Comparison of ENCODE assay signal across 7 mouse cellular contexts in the genomic region with DNA sequence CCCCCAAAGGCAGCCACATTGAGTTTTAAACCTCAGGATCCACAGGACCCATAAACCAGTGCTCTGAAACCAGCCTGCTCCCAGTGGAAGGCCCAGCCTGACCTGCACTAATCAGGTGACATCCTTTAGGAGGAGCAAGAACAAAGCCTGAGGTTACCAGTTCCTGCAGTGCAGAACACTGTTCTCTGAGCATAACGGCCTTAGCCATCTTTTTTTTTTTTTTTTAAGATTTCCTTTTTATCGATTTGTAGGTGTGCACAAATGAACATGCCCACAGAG. TPM values are rescaled to one million over a fixed set of nuclear protein-coding genes. Genes with fewer than 3 reads are reported as not detected.
DNase-seq lines count a peak whose midpoint lies in the region; ATAC-seq and TF ChIP-seq lines count a peak whose summit lies in the region.

No protein-coding gene starts in this region.

- DNase-seq in forebrain, embryonic 11.5 days (ENCODE audit: low spot score): no peak
- no peak for DNase-seq in limb, embryonic 14.5 days (ENCODE audit: low spot score)
- no peak for DNase-seq in stomach, postnatal 0 days (ENCODE audit: low spot score)
- no peak for DNase-seq in urinary bladder, adult 18-20 months (ENCODE audit: low spot score in 2 of 2)
- DNase-seq in adrenal gland, adult (ENCODE audit: inconsistent age in 2 of 2, low spot score in 1 of 2): no peak

- no peaks in the 10 kb centered on the region for H3K9me3 ChIP-seq in megakaryocyte, embryonic 14.5 days
- H3K9me3 ChIP-seq in forebrain, embryonic 11.5 days (ENCODE audit: control insufficient read depth, low read length): no peaks in the 10 kb centered on the region
- H3K9me3 ChIP-seq in limb, embryonic 14.5 days (ENCODE audit: control insufficient read depth, low read length): no peaks in the 10 kb centered on the region
- H3K9me3 ChIP-seq in stomach, postnatal 0 days (ENCODE audit: control insufficient read depth, low read length): no peaks in the 10 kb centered on the region

- H3K4me1 ChIP-seq in megakaryocyte, embryonic 14.5 days: peaks cover 39% of the 10 kb centered on the region
- peaks cover 5% of the 10 kb centered on the region; the same call in 1 of the 2 replicates for H3K4me1 ChIP-seq in forebrain, embryonic 11.5 days (replicated peaks; ENCODE audit: control insufficient read depth, insufficient read depth, low read length)
- peaks cover 18% of the 10 kb centered on the region for H3K4me1 ChIP-seq in limb, embryonic 14.5 days (ENCODE audit: control insufficient read depth, insufficient read depth, low read length)
- H3K4me1 ChIP-seq in stomach, postnatal 0 days (replicated peaks; ENCODE audit: control insufficient read depth, insufficient read depth): peaks cover 2% of the 10 kb centered on the region; the same call in 1 of the 2 replicates

- no peaks in the 10 kb centered on the region for H3K36me3 ChIP-seq in megakaryocyte, embryonic 14.5 days (replicated peaks; ENCODE audit: low read length)
- no peaks in the 10 kb centered on the region for H3K36me3 ChIP-seq in forebrain, embryonic 11.5 days (ENCODE audit: control insufficient read depth, insufficient read depth, low read length)
- H3K36me3 ChIP-seq in limb, embryonic 14.5 days (ENCODE audit: control insufficient read depth, insufficient read depth, low read length): peaks cover 5% of the 10 kb centered on the region; the same call in 1 of the 2 replicates
- H3K36me3 ChIP-seq in stomach, postnatal 0 days (ENCODE audit: control insufficient read depth, insufficient read depth, low read length): no peaks in the 10 kb centered on the region

- peak overlapping the region; percentile 90 for H3K4me3 ChIP-seq in megakaryocyte, embryonic 14.5 days (replicated peaks)
- peak overlapping the region; percentile 25; the same call in 1 of the 2 replicates for H3K4me3 ChIP-seq in forebrain, embryonic 11.5 days (ENCODE audit: low read depth, low read length)
- H3K4me3 ChIP-seq in limb, embryonic 14.5 days (replicated peaks; ENCODE audit: low read length): peak overlapping the region; percentile 45
- no peak overlapping the region for H3K4me3 ChIP-seq in stomach, postnatal 0 days (ENCODE audit: low read depth, low read length)

- ATAC-seq in megakaryocyte, adult 5-6 weeks (ENCODE audit: poor library complexity, severe bottlenecking): no peak
- no peak for ATAC-seq in forebrain, embryonic 11.5 days (replicated peaks; ENCODE audit: low FRiP score)
- ATAC-seq in limb, embryonic 14.5 days (ENCODE audit: low FRiP score, low read depth): no peak
- no peak; the same call in 1 of the 2 replicates for ATAC-seq in stomach, postnatal 0 days (ENCODE audit: low FRiP score, low TSS enrichment)

- TF ChIP-seq CTCF in stomach, postnatal 0 days (IDR thresholded peaks at IDR 0.05; ENCODE audit: low read depth): no peak

- no peak for TF ChIP-seq POLR2A in limb, embryonic 14.5 days (IDR thresholded peaks at IDR 0.05; ENCODE audit: borderline replicate concordance, extremely low read depth, insufficient read depth, insufficient read length)

- peak overlapping the region; percentile 59 for H3K4me2 ChIP-seq in forebrain, embryonic 11.5 days (ENCODE audit: low read depth, low read length, severe bottlenecking)
- H3K4me2 ChIP-seq in limb, embryonic 14.5 days (replicated peaks; ENCODE audit: low read depth, low read length, severe bottlenecking): peak overlapping the region; percentile 70
- peak overlapping the region; percentile 78 for H3K4me2 ChIP-seq in stomach, postnatal 0 days (replicated peaks; ENCODE audit: low read depth)

- TF ChIP-seq EP300 in stomach, postnatal 0 days (optimal IDR thresholded peaks at IDR 0.05): no peak

- no peaks in the 10 kb centered on the region for H3K27me3 ChIP-seq in megakaryocyte, embryonic 14.5 days (replicated peaks)
- no peaks in the 10 kb centered on the region for H3K27me3 ChIP-seq in forebrain, embryonic 11.5 days (ENCODE audit: control insufficient read depth, insufficient read depth, low read length)
- no peaks in the 10 kb centered on the region for H3K27me3 ChIP-seq in limb, embryonic 14.5 days (ENCODE audit: control insufficient read depth, insufficient read depth, low read length)
- no peaks in the 10 kb centered on the region for H3K27me3 ChIP-seq in stomach, postnatal 0 days (ENCODE audit: control insufficient read depth, insufficient read depth, low read length)

- WGBS in forebrain, embryonic 11.5 days: 53% methylated on average over 2 of the region's 2 CpGs
- 48% methylated on average over 2 of the region's 2 CpGs for whole genome bisulfite sequencing in limb, embryonic 14.5 days
- 59% methylated on average over 2 of the region's 2 CpGs for WGBS in stomach, postnatal 0 days

- peak overlapping the region; percentile 68; the same call in 1 of the 2 replicates for H3K9ac ChIP-seq in forebrain, embryonic 11.5 days (ENCODE audit: low read length)
- H3K9ac ChIP-seq in limb, embryonic 14.5 days (ENCODE audit: low read depth, low read length, severe bottlenecking): peak overlapping the region; percentile 87
- H3K9ac ChIP-seq in stomach, postnatal 0 days (ENCODE audit: low read length): no peak overlapping the region; the same call in 1 of the 2 replicates

- no peak overlapping the region for H3K27ac ChIP-seq in forebrain, embryonic 11.5 days (ENCODE audit: low read depth, low read length)
- peak overlapping the region; percentile 89 for H3K27ac ChIP-seq in limb, embryonic 14.5 days (replicated peaks; ENCODE audit: low read depth, low read length)
- H3K27ac ChIP-seq in stomach, postnatal 0 days (replicated peaks): no peak overlapping the region; the same call in 1 of the 2 replicates

RNA-seq across cellular contexts. Expression of a gene that starts 0.7 kb away (rescaled TPM):
- polyA plus RNA-seq in megakaryocyte, embryonic 14.5 days (2012; ENCODE audit: insufficient read depth, low replicate concordance): 117 and 357 TPM in 2 replicates
- 210 and 224 TPM in 2 replicates for total RNA-seq in megakaryocyte, adult 5-6 weeks (2015)
- 81.2 and 117 TPM in 2 replicates for total RNA-seq in megakaryocyte, adult 5-6 weeks (2017)
- 541 and 559 TPM in 2 replicates for polyA plus RNA-seq in forebrain, embryonic 11.5 days (2014; fragmentation: Nextera tagmentation; extraction: Ambion mirVana)
- polyA plus RNA-seq in limb, embryonic 14.5 days (2012; rRNA removed): 654 and 850 TPM in 2 replicates
- 406 and 466 TPM in 2 replicates for polyA plus RNA-seq in limb, embryonic 14.5 days (2014; fragmentation: Nextera tagmentation; extraction: Ambion mirVana)
- polyA plus RNA-seq in stomach, postnatal 0 days (2015; fragmentation: Nextera tagmentation; extraction: Ambion mirVana): 211 and 215 TPM in 2 replicates

RNA-seq across cellular contexts. Expression of a gene that starts 5.1 kb away (rescaled TPM):
- 17.2 and 29.2 TPM in 2 replicates for polyA plus RNA-seq in megakaryocyte, embryonic 14.5 days (2012; ENCODE audit: insufficient read depth, low replicate concordance)
- total RNA-seq in megakaryocyte, adult 5-6 weeks (2015): 0.66 TPM in 1 of 2 replicates, not detected in the other
- 0.92 TPM in 1 of 2 replicates, not detected in the other for total RNA-seq in megakaryocyte, adult 5-6 weeks (2017)
- polyA plus RNA-seq in forebrain, embryonic 11.5 days (2014; fragmentation: Nextera tagmentation; extraction: Ambion mirVana): 22.0 and 28.7 TPM in 2 replicates
- polyA plus RNA-seq in limb, embryonic 14.5 days (2012; rRNA removed): 46.3 and 50.8 TPM in 2 replicates
- polyA plus RNA-seq in limb, embryonic 14.5 days (2014; fragmentation: Nextera tagmentation; extraction: Ambion mirVana): 41.2 and 47.5 TPM in 2 replicates
- polyA plus RNA-seq in stomach, postnatal 0 days (2015; fragmentation: Nextera tagmentation; extraction: Ambion mirVana): 15.9 and 16.4 TPM in 2 replicates

RNA-seq across cellular contexts. Expression of a gene that starts 19.6 kb away (rescaled TPM):
- 6.0 and 53.7 TPM in 2 replicates for polyA plus RNA-seq in megakaryocyte, embryonic 14.5 days (2012; ENCODE audit: insufficient read depth, low replicate concordance)
- total RNA-seq in megakaryocyte, adult 5-6 weeks (2015): 3.1 and 3.7 TPM in 2 replicates
- 7.7 and 12.0 TPM in 2 replicates for total RNA-seq in megakaryocyte, adult 5-6 weeks (2017)
- polyA plus RNA-seq in forebrain, embryonic 11.5 days (2014; fragmentation: Nextera tagmentation; extraction: Ambion mirVana): 167 and 174 TPM in 2 replicates
- 47.1 and 58.5 TPM in 2 replicates for polyA plus RNA-seq in limb, embryonic 14.5 days (2012; rRNA removed)
- polyA plus RNA-seq in limb, embryonic 14.5 days (2014; fragmentation: Nextera tagmentation; extraction: Ambion mirVana): 66.2 and 74.8 TPM in 2 replicates
- polyA plus RNA-seq in stomach, postnatal 0 days (2015; fragmentation: Nextera tagmentation; extraction: Ambion mirVana): 24.2 and 27.3 TPM in 2 replicates

RNA-seq across cellular contexts. Expression of a gene that starts 37.9 kb away (rescaled TPM):
- polyA plus RNA-seq in megakaryocyte, embryonic 14.5 days (2012; ENCODE audit: insufficient read depth, low replicate concordance): 484 and 719 TPM in 2 replicates
- total RNA-seq in megakaryocyte, adult 5-6 weeks (2015): 283 and 294 TPM in 2 replicates
- total RNA-seq in megakaryocyte, adult 5-6 weeks (2017): 113 and 140 TPM in 2 replicates
- polyA plus RNA-seq in forebrain, embryonic 11.5 days (2014; fragmentation: Nextera tagmentation; extraction: Ambion mirVana): 1,038 and 1,041 TPM in 2 replicates
- 739 and 935 TPM in 2 replicates for polyA plus RNA-seq in limb, embryonic 14.5 days (2012; rRNA removed)
- polyA plus RNA-seq in limb, embryonic 14.5 days (2014; fragmentation: Nextera tagmentation; extraction: Ambion mirVana): 1,204 and 1,221 TPM in 2 replicates
- 881 and 1,013 TPM in 2 replicates for polyA plus RNA-seq in stomach, postnatal 0 days (2015; fragmentation: Nextera tagmentation; extraction: Ambion mirVana)

RNA-seq across cellular contexts. Expression of a gene that starts 44.8 kb away (rescaled TPM):
- polyA plus RNA-seq in megakaryocyte, embryonic 14.5 days (2012; ENCODE audit: insufficient read depth, low replicate concordance): not detected in 2 replicates
- total RNA-seq in megakaryocyte, adult 5-6 weeks (2015): not detected in 2 replicates
- total RNA-seq in megakaryocyte, adult 5-6 weeks (2017): not detected in 2 replicates
- polyA plus RNA-seq in forebrain, embryonic 11.5 days (2014; fragmentation: Nextera tagmentation; extraction: Ambion mirVana): not detected in 2 replicates
- polyA plus RNA-seq in limb, embryonic 14.5 days (2012; rRNA removed): 0.12 and 0.14 TPM in 2 replicates
- not detected in 2 replicates for polyA plus RNA-seq in limb, embryonic 14.5 days (2014; fragmentation: Nextera tagmentation; extraction: Ambion mirVana)
- polyA plus RNA-seq in stomach, postnatal 0 days (2015; fragmentation: Nextera tagmentation; extraction: Ambion mirVana): 0.11 TPM in 1 of 2 replicates, not detected in the other
